Mouse (Mus musculus): ENCODE measurements at regions not wholly inside any gene's neighbourhood (a gene's known extent, or its start where the extent isn't known, plus 50 kb on each side); places are given as distances from the start of the nearest gene placed in this dataset.

DNA sequence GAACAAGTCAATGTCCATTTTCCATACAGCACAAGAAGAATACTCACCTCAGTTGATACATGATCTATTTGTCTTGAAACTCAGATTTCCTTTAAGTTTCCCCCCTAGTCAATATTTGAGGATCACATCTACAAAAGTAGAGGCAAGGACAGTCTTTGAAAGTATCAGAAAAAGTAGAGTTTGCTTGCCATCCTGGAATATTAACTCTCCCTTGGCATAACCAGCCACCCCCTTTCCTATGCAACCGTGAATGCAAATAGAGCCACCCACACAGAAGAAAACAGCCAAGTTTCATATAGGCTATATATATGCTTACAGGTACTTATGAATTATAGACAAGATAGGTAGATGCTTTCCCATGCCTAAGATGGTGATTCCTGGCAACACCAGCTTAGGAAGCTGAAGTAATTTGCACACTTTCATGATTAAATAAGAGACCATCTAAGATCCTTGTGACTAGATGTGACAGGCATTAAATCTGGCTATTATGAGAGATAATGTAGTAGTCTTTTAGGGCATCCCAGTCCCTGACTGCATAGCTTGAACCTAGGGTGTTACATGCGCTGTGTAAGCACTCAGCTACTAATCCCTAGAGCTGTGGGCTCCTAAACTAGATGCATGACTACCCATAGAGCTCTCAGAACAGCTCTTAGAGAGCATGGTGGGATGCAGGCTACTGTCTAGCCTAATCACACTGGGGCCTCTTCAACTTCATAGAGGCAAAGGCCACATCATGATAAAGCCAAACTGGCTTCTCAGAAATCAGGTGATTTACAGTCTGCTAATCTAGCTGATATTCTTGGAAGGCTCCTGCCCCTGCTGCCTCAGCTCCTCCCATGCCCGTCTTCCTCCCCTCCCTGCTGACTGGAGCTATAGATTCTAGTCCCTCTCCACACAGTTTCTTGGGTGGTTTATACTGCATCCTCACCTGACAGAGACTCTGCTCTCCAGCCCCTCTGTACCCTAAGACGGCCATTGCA is 829.5 kb downstream of the Kcnj2 start:
- Histone ChIP-seq H3K9ac (ENCODE audit: low read depth, low read length) (no peak overlapping the region), H3K4me3 (ENCODE audit: low read depth, low read length) (no peak overlapping the region), H3K27ac (ENCODE audit: low read depth, low read length) (no peak overlapping the region), H3K4me1 (replicated peaks; ENCODE audit: control insufficient read depth, insufficient read depth, low read length) (0 out of 2 replicates have a peak, but pooled peaks cover 4% of the 10 kb centered on the region), H3K4me2 (replicated peaks; ENCODE audit: low read depth, low read length) (no peak overlapping the region), H3K27me3 (ENCODE audit: control insufficient read depth, insufficient read depth, low read length) (no peaks in the 10 kb centered on the region), H3K36me3 (ENCODE audit: control insufficient read depth, insufficient read depth, low read length) (no peaks in the 10 kb centered on the region), H3K9me3 (ENCODE audit: control insufficient read depth, low read length) (no peaks in the 10 kb centered on the region)
- no peak for DNase-seq (ENCODE audit: low spot score)
- ATAC-seq (ENCODE audit: low FRiP score): no peak
- WGBS: 74% methylated on average over 4 of the region's 4 CpGs

GRCm38 (mm10) chr11:111897001-111897400 is 831.0 kb downstream of the Kcnj2 start:
- WGBS: 76% methylated on average over 6 of the region's 6 CpGs

GRCm38 (mm10) chr11:111904086-111904485 is 838.1 kb downstream of the Kcnj2 start:
- no peak overlapping the region for H3K9ac ChIP-seq (ENCODE audit: low read depth, low read length)
- no peaks in the 10 kb centered on the region for H3K4me1 ChIP-seq (replicated peaks; ENCODE audit: control insufficient read depth, insufficient read depth, low read length)
- 81% methylated on average over 4 of the region's 4 CpGs for WGBS
- no peaks in the 10 kb centered on the region for H3K9me3 ChIP-seq (ENCODE audit: control insufficient read depth, low read length)
- no peak overlapping the region for H3K4me3 ChIP-seq (ENCODE audit: low read depth, low read length)
- no peaks in the 10 kb centered on the region for H3K36me3 ChIP-seq (ENCODE audit: control insufficient read depth, insufficient read depth, low read length)
- no peak overlapping the region for H3K27ac ChIP-seq (ENCODE audit: low read depth, low read length)
- no peak overlapping the region for H3K4me2 ChIP-seq (replicated peaks; ENCODE audit: low read depth, low read length)
- DNase-seq (ENCODE audit: low spot score) (peak; percentile 24), ATAC-seq (ENCODE audit: low FRiP score) (no peak)
- H3K27me3 ChIP-seq (ENCODE audit: control insufficient read depth, insufficient read depth, low read length): no peaks in the 10 kb centered on the region

More at GRCm38 (mm10) chr11:111897001-111897400, 831.0 kb downstream of the Kcnj2 start:
- DNase-seq (ENCODE audit: low spot score) (no peak), ATAC-seq (ENCODE audit: low FRiP score) (no peak)
- H3K27ac ChIP-seq (ENCODE audit: low read depth, low read length): no peak overlapping the region
- no peak overlapping the region for H3K4me3 ChIP-seq (ENCODE audit: low read depth, low read length)
- H3K4me1 ChIP-seq (replicated peaks; ENCODE audit: control insufficient read depth, insufficient read depth, low read length): 0 out of 2 replicates have a peak, but pooled peaks cover 4% of the 10 kb centered on the region
- H3K4me2 ChIP-seq (replicated peaks; ENCODE audit: low read depth, low read length): no peak overlapping the region
- H3K36me3 ChIP-seq (ENCODE audit: control insufficient read depth, insufficient read depth, low read length): no peaks in the 10 kb centered on the region
- H3K27me3 ChIP-seq (ENCODE audit: control insufficient read depth, insufficient read depth, low read length): no peaks in the 10 kb centered on the region
- no peak overlapping the region for H3K9ac ChIP-seq (ENCODE audit: low read depth, low read length)
- no peaks in the 10 kb centered on the region for H3K9me3 ChIP-seq (ENCODE audit: control insufficient read depth, low read length)

- DNase-seq (ENCODE audit: low spot score) (no peak), ATAC-seq (ENCODE audit: low FRiP score) (no peak)
- no peaks in the 10 kb centered on the region for H3K36me3 ChIP-seq (ENCODE audit: control insufficient read depth, insufficient read depth, low read length)
- no peak overlapping the region for H3K4me2 ChIP-seq (replicated peaks; ENCODE audit: low read depth, low read length)
- H3K27ac ChIP-seq (ENCODE audit: low read depth, low read length): no peak overlapping the region
- no peak overlapping the region for H3K9ac ChIP-seq (ENCODE audit: low read depth, low read length)
- H3K27me3 ChIP-seq (ENCODE audit: control insufficient read depth, insufficient read depth, low read length): no peaks in the 10 kb centered on the region
- no peak overlapping the region for H3K4me3 ChIP-seq (ENCODE audit: low read depth, low read length)
- H3K9me3 ChIP-seq (ENCODE audit: control insufficient read depth, low read length): no peaks in the 10 kb centered on the region
- H3K4me1 ChIP-seq (replicated peaks; ENCODE audit: control insufficient read depth, insufficient read depth, low read length): no peaks in the 10 kb centered on the region
- 91% methylated on average over 8 of the region's 8 CpGs for WGBS
These were observed 847.9 kb downstream of the Kcnj2 start for GRCm38 (mm10) chr11:111913891-111914290.

GRCm38 (mm10) chr11:111926336-111926735 is 855.7 kb upstream of the Sox9 start:
- Histone ChIP-seq H3K9ac (ENCODE audit: low read depth, low read length) (no peak overlapping the region), H3K4me2 (replicated peaks; ENCODE audit: low read depth, low read length) (no peak overlapping the region), H3K9me3 (ENCODE audit: control insufficient read depth, low read length) (no peaks in the 10 kb centered on the region), H3K4me1 (replicated peaks; ENCODE audit: control insufficient read depth, insufficient read depth, low read length) (no peaks in the 10 kb centered on the region), H3K4me3 (ENCODE audit: low read depth, low read length) (no peak overlapping the region), H3K27ac (ENCODE audit: low read depth, low read length) (no peak overlapping the region), H3K36me3 (ENCODE audit: control insufficient read depth, insufficient read depth, low read length) (no peaks in the 10 kb centered on the region), H3K27me3 (ENCODE audit: control insufficient read depth, insufficient read depth, low read length) (no peaks in the 10 kb centered on the region)
- DNase-seq (ENCODE audit: low spot score): no peak
- no peak for ATAC-seq (ENCODE audit: low FRiP score)
- 91% methylated on average over 1 of the region's 1 CpGs for WGBS

DNA sequence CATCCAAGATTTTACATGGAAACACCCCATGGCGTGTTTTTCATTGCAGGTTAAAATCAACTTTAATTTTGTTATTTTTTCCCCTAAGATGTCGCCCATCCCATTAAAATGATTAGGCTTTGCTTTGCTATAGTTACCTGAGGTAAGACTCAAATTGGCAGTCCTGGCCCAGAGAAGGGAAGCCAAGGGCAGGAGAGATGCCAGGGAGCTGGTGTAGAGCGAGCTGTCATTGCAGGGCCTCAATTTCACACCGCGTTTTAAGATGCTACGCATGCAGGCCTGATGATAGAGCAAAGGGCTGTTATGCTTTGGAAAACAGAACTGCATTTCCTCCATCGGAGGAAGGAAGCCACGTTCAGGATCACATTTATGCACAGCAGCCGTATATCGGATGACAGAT is 852.7 kb upstream of the Sox9 start:
- Histone ChIP-seq H3K4me2 (replicated peaks; ENCODE audit: low read depth, low read length) (no peak overlapping the region), H3K9me3 (ENCODE audit: control insufficient read depth, low read length) (no peaks in the 10 kb centered on the region), H3K9ac (ENCODE audit: low read depth, low read length) (no peak overlapping the region), H3K4me1 (replicated peaks; ENCODE audit: control insufficient read depth, insufficient read depth, low read length) (no peaks in the 10 kb centered on the region), H3K36me3 (ENCODE audit: control insufficient read depth, insufficient read depth, low read length) (no peaks in the 10 kb centered on the region), H3K27ac (ENCODE audit: low read depth, low read length) (peak overlapping the region; percentile 10; the same call in 1 of the 2 replicates), H3K27me3 (ENCODE audit: control insufficient read depth, insufficient read depth, low read length) (no peaks in the 10 kb centered on the region), H3K4me3 (ENCODE audit: low read depth, low read length) (no peak overlapping the region)
- peak; percentile 39 for DNase-seq (ENCODE audit: low spot score)
- no peak for ATAC-seq (ENCODE audit: low FRiP score)
- 48% methylated on average over 10 of the region's 10 CpGs for WGBS

GRCm38 (mm10) chr11:111932052-111932451 is 850.0 kb upstream of the Sox9 start:
- ATAC-seq (ENCODE audit: low FRiP score): no peak

DNA sequence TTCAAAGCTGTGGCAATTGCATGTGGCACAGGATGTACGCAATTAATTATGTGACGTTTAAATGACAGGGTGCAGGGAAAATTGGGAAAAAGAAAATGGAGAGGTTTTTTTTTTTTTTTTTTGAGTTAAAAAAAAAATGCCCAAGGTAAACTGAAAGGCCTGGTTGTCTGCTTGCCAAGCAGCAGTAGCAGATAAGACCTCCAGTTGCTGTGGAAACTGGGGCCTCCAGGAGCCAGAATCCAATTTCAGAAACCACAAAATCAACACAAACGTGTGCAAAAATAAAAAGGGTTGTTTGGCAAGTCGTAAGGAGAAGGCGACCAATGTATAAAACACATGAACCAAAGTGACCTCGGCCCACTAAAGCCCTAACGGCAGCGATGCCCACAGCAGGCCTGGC is 837.7 kb upstream of the Sox9 start:
- H3K4me2 ChIP-seq (replicated peaks; ENCODE audit: low read depth, low read length): no peak overlapping the region
- H3K4me1 ChIP-seq (replicated peaks; ENCODE audit: control insufficient read depth, insufficient read depth, low read length): no peaks in the 10 kb centered on the region
- no peaks in the 10 kb centered on the region for H3K9me3 ChIP-seq (ENCODE audit: control insufficient read depth, low read length)
- DNase-seq (ENCODE audit: low spot score) (no peak), ATAC-seq (ENCODE audit: low FRiP score) (no peak)
- no peak overlapping the region for H3K27ac ChIP-seq (ENCODE audit: low read depth, low read length)
- H3K4me3 ChIP-seq (ENCODE audit: low read depth, low read length): no peak overlapping the region
- no peaks in the 10 kb centered on the region for H3K27me3 ChIP-seq (ENCODE audit: control insufficient read depth, insufficient read depth, low read length)
- WGBS: 79% methylated on average over 8 of the region's 8 CpGs
- no peaks in the 10 kb centered on the region for H3K36me3 ChIP-seq (ENCODE audit: control insufficient read depth, insufficient read depth, low read length)
- no peak overlapping the region for H3K9ac ChIP-seq (ENCODE audit: low read depth, low read length)

More at GRCm38 (mm10) chr11:111932052-111932451, 850.0 kb upstream of the Sox9 start:
- Histone ChIP-seq H3K4me1 (replicated peaks; ENCODE audit: control insufficient read depth, insufficient read depth, low read length) (no peaks in the 10 kb centered on the region), H3K27me3 (ENCODE audit: control insufficient read depth, insufficient read depth, low read length) (no peaks in the 10 kb centered on the region), H3K36me3 (ENCODE audit: control insufficient read depth, insufficient read depth, low read length) (no peaks in the 10 kb centered on the region), H3K4me3 (ENCODE audit: low read depth, low read length) (no peak overlapping the region), H3K27ac (ENCODE audit: low read depth, low read length) (no peak overlapping the region), H3K9me3 (ENCODE audit: control insufficient read depth, low read length) (no peaks in the 10 kb centered on the region), H3K9ac (ENCODE audit: low read depth, low read length) (no peak overlapping the region), H3K4me2 (replicated peaks; ENCODE audit: low read depth, low read length) (no peak overlapping the region)
- no peak for DNase-seq (ENCODE audit: low spot score)
- 100% methylated on average over 1 of the region's 1 CpGs for WGBS

- H3K27me3 ChIP-seq (ENCODE audit: control insufficient read depth, insufficient read depth, low read length): no peaks in the 10 kb centered on the region
- DNase-seq (ENCODE audit: low spot score): no peak
- no peaks in the 10 kb centered on the region for H3K36me3 ChIP-seq (ENCODE audit: control insufficient read depth, insufficient read depth, low read length)
- H3K9me3 ChIP-seq (ENCODE audit: control insufficient read depth, low read length): no peaks in the 10 kb centered on the region
- no peaks in the 10 kb centered on the region for H3K4me1 ChIP-seq (replicated peaks; ENCODE audit: control insufficient read depth, insufficient read depth, low read length)
- no peak overlapping the region for H3K9ac ChIP-seq (ENCODE audit: low read depth, low read length)
- no peak for ATAC-seq (ENCODE audit: low FRiP score)
- no peak overlapping the region for H3K27ac ChIP-seq (ENCODE audit: low read depth, low read length)
- no peak overlapping the region for H3K4me3 ChIP-seq (ENCODE audit: low read depth, low read length)
- no peak overlapping the region for H3K4me2 ChIP-seq (replicated peaks; ENCODE audit: low read depth, low read length)
These were observed 836.2 kb upstream of the Sox9 start for GRCm38 (mm10) chr11:111945806-111946205.

Measured in hindbrain, embryonic 11.5 days (tissue).